Mouse (Mus musculus): ENCODE results near the gene Inhbc. TPM values are rescaled to one million over a fixed set of nuclear protein-coding genes. Genes with fewer than 3 reads are reported as not detected.
A peak's percentile ranks its signal among the peaks of the same experiment; 100 is the strongest.

Inhbc gene
- polyA plus RNA-seq, 1 experiment from 2014 or later, result 1.6 TPM

DNA sequence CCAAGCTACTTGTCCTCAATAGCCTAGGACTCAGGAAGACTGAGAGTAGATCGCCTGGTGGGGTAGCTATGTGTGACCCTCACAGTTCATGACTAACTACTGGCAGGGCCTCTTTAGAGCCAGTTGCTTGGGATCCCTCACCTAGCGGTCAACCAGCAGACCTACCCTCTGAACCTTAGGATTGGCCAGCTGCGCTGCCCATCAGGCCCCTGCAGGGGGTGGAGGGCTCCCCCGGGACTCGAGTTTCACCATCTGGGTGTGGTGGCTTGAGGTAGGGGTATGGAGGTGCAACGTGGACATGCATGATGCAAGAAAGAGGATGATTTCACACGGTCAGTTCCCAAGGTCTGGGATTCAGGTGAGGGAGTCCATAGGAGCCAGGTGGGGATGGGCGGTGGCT lies 18.5 kb downstream of the Inhbc start:
- no peak overlapping the region for H3K9ac ChIP-seq

DNA sequence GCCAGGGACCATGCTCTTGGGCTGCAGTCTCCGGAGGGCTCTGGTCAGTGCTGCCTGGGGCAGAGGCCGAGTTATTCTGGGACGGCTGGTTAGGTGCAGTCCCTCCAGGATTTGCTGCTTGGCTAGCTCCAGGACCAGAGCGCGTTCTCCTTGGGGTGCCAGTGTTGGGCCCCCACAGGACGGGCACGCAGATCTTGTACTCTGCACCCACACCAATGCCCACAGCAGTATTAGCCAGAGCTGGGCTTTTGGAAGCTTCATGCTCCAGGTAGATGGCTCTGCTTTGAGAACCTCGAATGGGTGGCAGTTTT lies 19.0 kb downstream of the Inhbc start:
- H3K9me3 ChIP-seq (replicated peaks), result no peaks in the 10 kb centered on the region
- DNase-seq, result no peak
- H3K27ac ChIP-seq, result 0 out of 2 replicates have a peak overlapping the region, but pooled peaks have one; percentile 53
- peaks cover 16% of the 10 kb centered on the region for H3K27me3 ChIP-seq
- peak overlapping the region; percentile 50 for H3K4me2 ChIP-seq
- H3K4me1 ChIP-seq (replicated peaks), result peaks cover 32% of the 10 kb centered on the region
- H3K9ac ChIP-seq, result peak overlapping the region; percentile 41; the same call in 1 of the 2 replicates
- no peaks in the 10 kb centered on the region for H3K36me3 ChIP-seq
- no peak for ATAC-seq (ENCODE audit: low read depth)
- H3K4me3 ChIP-seq (replicated peaks), result peak overlapping the region; percentile 19; the same call in 1 of the 2 replicates
- 70% methylated on average over 8 of the region's 8 CpGs for WGBS (ENCODE audit: insufficient replicate concordance)

More for the DNA sequence above, 18.5 kb downstream of the Inhbc start:
- no peak overlapping the region for H3K4me3 ChIP-seq (replicated peaks)
- H3K9me3 ChIP-seq (replicated peaks), result no peaks in the 10 kb centered on the region
- H3K27me3 ChIP-seq, result peaks cover 16% of the 10 kb centered on the region
- WGBS (ENCODE audit: insufficient replicate concordance), result 59% methylated on average over 8 of the region's 8 CpGs
- 0 out of 2 replicates have a peak, but pooled peaks have one; percentile 30 for ATAC-seq (ENCODE audit: low read depth)
- DNase-seq, result no peak
- no peaks in the 10 kb centered on the region for H3K36me3 ChIP-seq
- H3K4me1 ChIP-seq (replicated peaks), result peaks cover 32% of the 10 kb centered on the region
- H3K4me2 ChIP-seq, result no peak overlapping the region
- H3K27ac ChIP-seq, result peak overlapping the region; percentile 53

DNA sequence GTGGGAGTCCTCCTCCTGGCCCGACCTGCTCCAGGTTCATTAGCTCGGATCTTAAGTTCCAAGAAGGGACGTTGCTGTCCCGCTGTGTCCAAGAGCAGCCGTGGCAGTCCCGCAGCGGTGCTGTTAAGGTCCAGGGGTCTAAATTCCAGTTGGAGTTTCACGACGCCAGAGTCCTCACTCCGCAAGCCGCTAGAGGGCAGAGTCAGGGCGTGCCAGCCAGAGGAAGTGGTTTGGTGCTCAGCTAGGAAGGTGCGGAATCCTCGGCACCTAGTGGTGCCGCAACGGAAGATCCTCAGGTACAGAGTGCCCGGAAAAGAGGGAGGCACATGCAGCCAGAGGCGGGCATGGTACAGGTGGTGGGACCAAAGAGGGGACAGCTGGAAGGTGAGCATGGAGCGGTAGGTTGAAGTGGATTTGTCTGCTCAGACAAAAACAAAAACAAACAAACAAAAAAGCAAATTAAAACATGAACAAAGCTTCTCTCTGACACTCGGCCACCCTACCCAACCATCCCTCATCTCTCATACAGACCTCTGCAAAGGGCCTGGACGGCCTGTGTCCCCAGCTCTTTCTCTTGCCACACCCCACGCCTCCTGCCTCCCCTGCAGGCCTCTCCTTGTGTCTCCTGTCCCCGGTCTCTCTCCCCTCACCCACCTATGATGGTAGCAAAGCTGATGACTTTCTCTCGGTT lies 19.5 kb downstream of the Inhbc start:
- Histone ChIP-seq H3K4me1 (replicated peaks) (peaks cover 32% of the 10 kb centered on the region), H3K27me3 (peaks cover 15% of the 10 kb centered on the region), H3K4me3 (replicated peaks) (peak overlapping the region; percentile 19; the same call in 1 of the 2 replicates), H3K9ac (peak overlapping the region; percentile 41; the same call in 1 of the 2 replicates), H3K27ac (peak overlapping the region; percentile 53; the same call in 1 of the 2 replicates), H3K9me3 (replicated peaks) (no peaks in the 10 kb centered on the region), H3K4me2 (peak overlapping the region; percentile 50), H3K36me3 (no peaks in the 10 kb centered on the region)
- DNase-seq (peak; percentile 37), ATAC-seq (ENCODE audit: low read depth) (peak; percentile 42)
- WGBS (ENCODE audit: insufficient replicate concordance), result 12% methylated on average over 24 of the region's 24 CpGs

DNA sequence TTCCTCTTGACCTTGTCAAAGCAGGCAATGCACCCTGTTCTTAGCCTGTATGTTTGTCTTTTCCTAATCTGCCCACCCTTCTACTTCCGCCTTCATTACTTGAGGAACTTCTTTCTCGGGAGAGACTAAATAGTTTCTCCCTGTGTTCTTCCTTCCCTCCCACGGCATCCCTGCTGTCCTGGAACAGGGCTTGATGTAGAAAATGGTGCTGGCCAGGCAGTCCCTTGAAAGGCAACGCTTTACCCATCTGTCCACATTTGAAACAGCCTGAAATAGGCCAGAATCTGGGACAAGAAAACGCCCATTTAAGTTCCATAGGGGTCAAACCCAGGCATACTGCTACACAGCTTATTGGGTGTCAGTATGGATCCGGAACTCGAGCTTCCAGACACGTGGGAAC lies 20.4 kb downstream of the Inhbc start:
- H3K4me3 ChIP-seq (replicated peaks), result 0 out of 2 replicates have a peak overlapping the region, but pooled peaks have one; percentile 0
- H3K9ac ChIP-seq, result no peak overlapping the region
- H3K9me3 ChIP-seq (replicated peaks), result no peaks in the 10 kb centered on the region
- no peak overlapping the region for H3K27ac ChIP-seq
- H3K4me2 ChIP-seq, result no peak overlapping the region
- no peaks in the 10 kb centered on the region for H3K36me3 ChIP-seq
- WGBS (ENCODE audit: insufficient replicate concordance), result 60% methylated on average over 8 of the region's 8 CpGs
- peaks cover 30% of the 10 kb centered on the region for H3K4me1 ChIP-seq (replicated peaks)
- ATAC-seq (ENCODE audit: low read depth), result no peak
- DNase-seq, result no peak
- H3K27me3 ChIP-seq, result peaks cover 7% of the 10 kb centered on the region

DNA sequence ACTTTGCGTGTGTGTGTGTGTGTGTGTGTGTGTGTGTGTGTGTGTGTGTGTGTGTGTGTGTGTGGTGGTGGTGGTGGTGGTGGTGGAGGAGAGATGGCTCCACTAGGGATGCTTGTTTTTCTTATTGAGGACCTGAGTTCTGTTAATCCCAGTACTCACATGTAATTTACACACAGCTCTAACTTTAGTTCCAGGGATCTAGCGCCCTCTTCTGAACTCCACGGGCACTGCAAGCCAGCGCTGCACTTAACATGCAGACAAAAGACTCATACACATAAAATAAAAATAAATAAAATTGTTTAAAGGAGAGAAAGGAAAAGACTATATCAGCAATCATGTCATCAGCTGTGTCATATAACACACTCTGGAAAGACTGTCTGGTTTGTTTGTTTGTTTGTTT lies 21.3 kb downstream of the Inhbc start:
- DNase-seq, result no peak

DNA sequence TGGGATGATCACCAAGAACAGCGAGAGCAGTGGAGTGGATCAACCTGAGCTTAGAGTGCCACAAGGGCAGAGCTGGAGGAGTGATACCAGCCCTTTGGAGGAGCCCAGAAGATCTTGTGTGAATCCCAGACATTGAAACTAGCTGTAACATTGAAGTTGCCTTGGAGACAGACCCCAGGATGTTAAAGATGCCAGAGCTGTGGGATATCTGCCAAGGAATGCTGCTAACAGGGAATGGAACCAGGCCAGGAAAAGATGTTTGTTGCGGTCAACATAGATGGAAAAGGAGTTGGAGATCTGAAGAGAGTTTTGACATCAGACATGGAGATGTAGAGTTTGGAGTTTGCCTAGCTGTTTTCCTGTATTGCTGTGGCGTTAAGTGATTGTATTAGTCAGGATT lies 24.1 kb downstream of the Inhbc start:
- DNase-seq (no peak), ATAC-seq (ENCODE audit: low read depth) (no peak)
- peaks cover 15% of the 10 kb centered on the region for H3K27me3 ChIP-seq
- H3K4me2 ChIP-seq, result no peak overlapping the region
- no peaks in the 10 kb centered on the region for H3K9me3 ChIP-seq (replicated peaks)
- H3K27ac ChIP-seq, result no peak overlapping the region
- H3K9ac ChIP-seq, result no peak overlapping the region
- H3K4me1 ChIP-seq (replicated peaks), result peaks cover 28% of the 10 kb centered on the region
- 66% methylated on average over 3 of the region's 3 CpGs for WGBS (ENCODE audit: insufficient replicate concordance)
- H3K4me3 ChIP-seq (replicated peaks), result no peak overlapping the region
- no peaks in the 10 kb centered on the region for H3K36me3 ChIP-seq

More for the DNA sequence above, 21.3 kb downstream of the Inhbc start:
- Histone ChIP-seq H3K9me3 (replicated peaks) (no peaks in the 10 kb centered on the region), H3K4me3 (replicated peaks) (no peak overlapping the region), H3K36me3 (no peaks in the 10 kb centered on the region), H3K4me2 (no peak overlapping the region), H3K27ac (no peak overlapping the region), H3K27me3 (peaks cover 7% of the 10 kb centered on the region), H3K9ac (no peak overlapping the region), H3K4me1 (replicated peaks) (peaks cover 22% of the 10 kb centered on the region)
- 52% methylated on average over 4 of the region's 4 CpGs for WGBS (ENCODE audit: insufficient replicate concordance)
- ATAC-seq (ENCODE audit: low read depth), result no peak

DNA sequence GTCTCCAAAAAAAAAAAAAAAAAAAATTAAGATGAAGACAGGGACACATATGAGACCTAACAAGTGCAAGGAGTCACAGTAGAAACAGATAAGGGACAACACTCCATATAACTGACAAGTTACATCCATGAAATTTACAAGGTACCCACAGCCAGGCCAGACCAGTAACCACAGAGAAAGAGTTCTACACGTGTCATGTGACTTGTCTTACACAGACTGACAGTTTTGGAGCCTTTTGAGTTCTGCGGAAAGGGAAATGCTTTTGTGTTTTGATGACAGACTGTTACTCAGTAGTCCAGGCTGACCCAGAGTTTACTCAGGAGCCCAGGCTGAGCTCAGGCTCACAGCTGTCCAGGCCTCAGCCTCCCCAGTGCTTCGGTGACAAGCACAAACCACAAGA lies 27.2 kb downstream of the Inhbc start:
- Histone ChIP-seq H3K36me3 (no peaks in the 10 kb centered on the region), H3K4me1 (replicated peaks) (peaks cover 36% of the 10 kb centered on the region), H3K4me3 (replicated peaks) (no peak overlapping the region), H3K4me2 (no peak overlapping the region), H3K27me3 (peaks cover 46% of the 10 kb centered on the region), H3K27ac (no peak overlapping the region), H3K9me3 (replicated peaks) (no peaks in the 10 kb centered on the region), H3K9ac (no peak overlapping the region)
- DNase-seq, result no peak
- ATAC-seq (ENCODE audit: low read depth), result no peak
- WGBS (ENCODE audit: insufficient replicate concordance), result 37% methylated on average over 3 of the region's 3 CpGs

DNA sequence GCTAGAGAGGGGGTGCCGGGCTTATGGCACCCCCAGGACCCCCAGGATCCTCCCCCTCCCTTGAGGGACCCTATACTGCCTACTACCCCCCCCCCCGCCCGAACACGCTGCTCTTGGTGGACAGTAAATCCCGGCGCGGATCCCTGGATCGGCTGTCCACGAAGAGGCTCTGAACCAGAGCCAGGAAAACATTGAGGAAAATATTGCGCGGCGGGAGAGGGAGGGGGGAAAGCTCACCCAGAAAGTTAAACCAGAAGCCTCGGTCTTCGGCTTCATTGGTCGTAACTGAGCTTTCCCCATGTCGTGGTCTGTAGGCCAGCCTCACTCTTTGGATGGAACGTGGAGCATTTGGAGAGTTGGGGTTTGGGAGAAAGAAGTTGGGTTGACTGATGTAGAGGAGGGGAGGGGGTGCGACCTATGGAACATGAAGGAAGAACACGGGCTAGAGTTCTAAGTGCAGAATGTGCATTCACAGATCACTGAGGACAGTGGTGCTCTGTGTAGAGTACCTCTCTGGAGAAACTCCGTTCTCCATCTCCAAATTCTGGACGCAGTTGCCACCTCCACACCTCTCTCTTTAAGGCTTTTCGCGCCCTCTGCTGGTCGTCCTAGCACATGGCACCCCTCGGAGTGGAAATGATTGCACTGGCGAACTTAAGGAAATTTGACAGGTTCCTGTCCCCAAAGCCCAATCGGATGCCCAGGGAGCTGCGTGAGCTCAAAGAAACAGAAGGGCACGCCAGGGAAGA lies 28.2 kb downstream of the Inhbc start, which contains the start of gene Gli1:
TSS of gene Gli1 (minus strand) at position 84 of the 749 bp plus-strand sequence.
- H3K27me3 ChIP-seq, result peaks cover 55% of the 10 kb centered on the region
- H3K4me3 ChIP-seq (replicated peaks), result peak within 1 kb of the TSS; percentile 51
- H3K4me1 ChIP-seq (replicated peaks), result peaks cover 36% of the 10 kb centered on the region
- ATAC-seq (ENCODE audit: low read depth), result peak; percentile 49; the same call in 1 of the 2 replicates
- H3K9me3 ChIP-seq (replicated peaks), result no peaks in the 10 kb centered on the region
- DNase-seq, result peak; percentile 71
- H3K4me2 ChIP-seq, result peak within 1 kb of the TSS; percentile 71
- no peak within 1 kb of the TSS for H3K27ac ChIP-seq
- WGBS (ENCODE audit: insufficient replicate concordance), result under 1% methylated on average over 29 of the region's 29 CpGs
- H3K36me3 ChIP-seq, result no peaks in the 10 kb centered on the region
- 0 out of 2 replicates have a peak within 1 kb of the TSS, but pooled peaks have one; percentile 22 for H3K9ac ChIP-seq

DNA sequence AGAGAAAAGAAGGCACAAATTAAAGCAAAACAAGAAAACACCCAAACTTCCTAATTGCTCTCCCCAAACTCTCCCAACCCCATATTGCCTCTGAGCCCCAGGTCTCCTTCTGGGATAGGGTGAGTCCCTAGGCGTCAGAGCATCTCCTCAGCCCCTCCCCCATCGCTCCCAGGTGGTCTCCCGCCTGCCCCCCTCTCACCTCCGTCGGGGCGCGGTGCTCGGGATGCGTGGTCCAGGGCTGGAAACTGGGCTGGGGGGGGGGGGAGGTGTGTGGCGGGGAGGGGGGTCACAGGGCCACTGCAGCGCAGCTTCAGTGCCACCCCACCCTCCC lies 28.9 kb downstream of the Inhbc start:
- 0% methylated on average over 11 of the region's 11 CpGs for WGBS (ENCODE audit: insufficient replicate concordance)
- Histone ChIP-seq H3K9me3 (replicated peaks) (no peaks in the 10 kb centered on the region), H3K9ac (0 out of 2 replicates have a peak overlapping the region, but pooled peaks have one; percentile 22), H3K27me3 (peaks cover 62% of the 10 kb centered on the region), H3K4me1 (replicated peaks) (peaks cover 36% of the 10 kb centered on the region), H3K4me2 (peak overlapping the region; percentile 71), H3K36me3 (no peaks in the 10 kb centered on the region), H3K4me3 (replicated peaks) (peak overlapping the region; percentile 51), H3K27ac (no peak overlapping the region)
- no peak for DNase-seq
- no peak for ATAC-seq (ENCODE audit: low read depth)

DNA sequence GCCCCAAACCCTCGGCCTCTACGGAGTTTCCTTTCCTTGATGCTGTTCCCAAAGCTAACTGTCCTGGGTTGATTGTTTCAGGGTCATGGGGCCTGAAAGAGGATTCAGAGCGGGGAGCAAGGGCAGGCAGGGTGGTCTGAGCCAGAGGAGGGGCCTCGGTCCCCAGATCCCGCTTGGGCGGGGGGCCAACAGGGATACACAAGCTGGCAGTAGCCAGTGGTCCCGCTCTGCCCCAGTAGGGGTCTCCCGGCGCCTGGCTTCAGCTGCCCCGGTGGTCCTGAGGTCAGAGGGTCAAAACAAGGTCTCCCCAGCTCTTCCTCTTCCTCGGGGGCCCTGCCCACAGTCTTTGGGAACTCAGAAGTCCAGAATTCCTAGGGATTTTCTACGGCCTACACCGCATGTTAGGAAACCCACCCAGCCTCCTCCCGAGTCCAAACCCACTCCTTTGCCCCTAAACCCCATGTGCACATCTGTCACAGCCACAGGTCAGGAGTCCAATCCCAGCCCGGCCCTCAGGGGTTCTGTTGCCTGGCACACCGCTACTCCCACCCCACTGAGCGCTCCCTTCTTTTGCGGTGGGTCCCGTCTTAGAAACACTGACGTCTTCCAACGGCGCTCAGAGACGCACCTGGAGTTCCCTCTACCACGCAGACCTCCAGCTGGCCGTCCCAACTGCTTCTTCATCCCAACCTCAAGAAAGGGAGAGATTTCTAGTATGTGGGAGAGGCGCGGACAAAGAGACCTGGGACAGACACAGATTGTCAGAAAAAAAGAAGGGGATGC lies 29.5 kb downstream of the Inhbc start:
- 2% methylated on average over 27 of the region's 27 CpGs for WGBS (ENCODE audit: insufficient replicate concordance)
- Histone ChIP-seq H3K4me3 (replicated peaks) (peak overlapping the region; percentile 51), H3K4me2 (peak overlapping the region; percentile 71), H3K4me1 (replicated peaks) (peaks cover 36% of the 10 kb centered on the region), H3K9ac (no peak overlapping the region), H3K9me3 (replicated peaks) (no peaks in the 10 kb centered on the region), H3K27ac (no peak overlapping the region), H3K27me3 (peaks cover 66% of the 10 kb centered on the region), H3K36me3 (no peaks in the 10 kb centered on the region)
- ATAC-seq (ENCODE audit: low read depth) (no peak), DNase-seq (no peak)
